Mouse (Mus musculus) T-helper 2 cell (primary cell): ENCODE measurements around the gene Mfsd2a.

Experiments
- in situ Hi-C: fragments of 300-600 bp; cut with MboI, MseI; formaldehyde crosslinking; loops from one replicate; pipeline ENCODE4 v1.15.1; 2025; ENCODE audit warnings: high pct_unique_total_duplicates

Mfsd2a gene

DNA sequence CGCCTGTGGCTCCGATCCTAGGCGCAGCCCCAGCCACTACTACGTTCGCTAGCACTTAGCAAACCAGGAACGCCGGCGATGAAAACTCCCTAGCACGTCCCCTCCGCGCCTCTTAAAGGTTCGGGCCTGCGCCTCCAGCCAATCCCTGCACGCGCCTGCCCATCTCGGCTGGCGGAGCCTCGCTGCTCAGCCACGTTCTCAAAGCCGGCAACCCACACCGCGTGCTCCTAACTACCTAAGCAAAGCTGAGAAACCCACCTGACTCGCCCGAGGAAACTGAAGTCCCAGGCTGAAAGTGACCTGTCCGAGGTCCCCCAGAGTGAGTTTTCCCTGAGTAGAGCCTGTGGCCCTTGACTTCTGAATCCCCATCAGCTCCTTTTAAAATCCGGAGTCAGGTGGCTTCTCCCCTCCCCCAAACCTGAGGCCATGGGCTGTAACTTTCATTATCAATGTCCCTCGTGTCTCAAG, at the start of gene Mfsd2a:
Mfsd2a (minus strand) TSS at position 89 of the 468 bp plus-strand sequence.
- in situ Hi-C loops = no loop called here

DNA sequence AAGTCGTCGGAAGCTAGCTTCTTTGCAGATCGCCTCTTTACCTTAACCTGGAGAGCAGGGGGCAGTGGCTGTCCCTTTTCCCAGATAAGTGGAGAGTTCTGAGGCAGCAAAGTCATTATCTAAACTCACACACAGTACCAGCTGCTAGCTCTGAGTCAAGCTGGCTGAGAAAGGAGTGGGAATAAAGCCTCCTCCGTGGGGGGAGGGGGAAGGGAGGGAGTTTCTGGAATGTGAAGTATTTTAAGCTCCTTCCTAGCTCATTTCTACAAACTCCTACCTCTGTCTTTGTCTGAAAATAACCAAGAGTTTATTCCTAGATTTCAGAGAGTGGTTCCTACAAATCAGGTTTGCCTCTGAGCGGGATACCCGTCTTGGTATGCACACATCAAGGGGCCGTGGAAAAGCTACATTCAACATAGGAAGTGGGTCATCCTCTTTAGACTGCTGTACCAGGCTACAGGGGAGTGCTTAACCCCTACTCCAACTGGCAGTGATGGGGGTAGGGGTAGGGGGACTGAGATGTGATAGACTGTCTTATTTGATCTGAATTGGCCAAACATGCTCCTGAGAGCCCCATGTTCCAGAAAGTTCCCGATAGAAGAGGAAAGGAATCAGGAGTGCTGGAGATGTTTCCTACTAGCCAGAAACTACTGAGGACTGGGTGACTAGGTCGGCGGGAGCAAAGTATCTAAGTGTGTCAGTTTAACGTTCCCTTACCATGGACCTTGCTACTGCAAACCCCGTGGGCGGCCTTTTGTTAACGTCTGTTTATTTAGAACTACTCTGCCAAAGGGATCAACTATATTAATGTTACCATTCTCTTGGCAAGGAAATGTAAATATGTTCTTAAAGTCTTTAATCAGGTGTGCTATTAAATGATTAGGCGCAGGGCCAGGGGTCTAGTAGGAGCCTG, 44.3 kb upstream of the Mfsd2a start:
- in situ Hi-C loops = no loop called here

DNA sequence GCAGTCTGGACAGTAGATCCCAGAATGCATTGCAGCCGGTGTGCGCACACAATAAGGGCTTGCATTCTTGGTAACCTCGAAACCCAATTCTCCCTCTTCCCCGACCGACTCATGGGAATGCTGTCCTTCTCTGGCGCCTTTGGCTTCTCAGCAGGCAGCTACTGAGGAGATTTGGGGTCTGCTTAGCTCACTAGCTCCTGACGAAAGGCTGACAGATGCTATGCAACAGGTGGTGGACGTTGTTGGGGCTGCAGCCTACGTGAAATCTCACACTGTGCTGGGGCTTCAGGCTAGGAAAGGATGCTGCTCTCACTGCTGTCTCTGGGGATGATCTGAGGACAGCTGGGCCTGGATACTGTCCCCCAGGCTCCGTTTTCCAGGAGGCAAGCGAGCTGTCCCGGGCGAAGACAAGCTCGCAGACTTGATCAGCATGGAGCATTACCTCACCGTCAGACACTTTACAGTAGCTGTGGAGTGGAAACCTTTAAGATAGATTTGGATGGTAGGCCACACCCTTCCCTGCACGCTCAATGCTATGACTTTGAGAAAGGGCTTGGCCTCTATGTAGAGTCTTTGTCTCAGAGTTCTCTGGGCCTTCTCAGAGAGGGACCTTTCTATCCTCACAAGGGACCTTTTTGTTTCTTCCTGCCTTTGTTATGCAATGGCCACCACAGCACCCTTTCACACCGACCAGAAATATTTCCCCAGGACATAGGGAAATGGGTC, 39.8 kb upstream of the Mfsd2a start:
- in situ Hi-C loops = loop anchor here (5.0 kb wide), 1 partner anchor 82 kb away; no protein-coding TSS in a partner anchor

DNA sequence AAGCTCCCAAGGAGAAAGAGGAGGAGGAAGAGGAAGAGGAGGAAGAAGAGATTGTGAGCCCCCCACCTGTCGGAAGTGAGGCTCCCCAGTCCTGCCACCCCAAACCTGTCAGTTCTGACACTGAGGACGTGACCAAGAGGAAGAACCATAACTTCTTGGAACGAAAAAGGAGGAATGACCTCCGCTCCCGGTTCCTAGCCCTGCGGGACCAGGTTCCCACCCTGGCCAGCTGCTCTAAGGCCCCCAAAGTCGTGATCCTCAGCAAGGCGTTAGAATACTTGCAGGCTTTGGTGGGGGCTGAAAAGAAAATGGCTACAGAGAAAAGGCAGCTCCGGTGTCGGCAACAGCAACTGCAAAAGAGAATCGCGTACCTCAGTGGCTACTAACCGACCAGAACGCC, 39.1 kb upstream of the Mfsd2a start:
- in situ Hi-C loops = loop anchor here (5.0 kb wide), 1 partner anchor 82 kb away; no protein-coding TSS in a partner anchor

DNA sequence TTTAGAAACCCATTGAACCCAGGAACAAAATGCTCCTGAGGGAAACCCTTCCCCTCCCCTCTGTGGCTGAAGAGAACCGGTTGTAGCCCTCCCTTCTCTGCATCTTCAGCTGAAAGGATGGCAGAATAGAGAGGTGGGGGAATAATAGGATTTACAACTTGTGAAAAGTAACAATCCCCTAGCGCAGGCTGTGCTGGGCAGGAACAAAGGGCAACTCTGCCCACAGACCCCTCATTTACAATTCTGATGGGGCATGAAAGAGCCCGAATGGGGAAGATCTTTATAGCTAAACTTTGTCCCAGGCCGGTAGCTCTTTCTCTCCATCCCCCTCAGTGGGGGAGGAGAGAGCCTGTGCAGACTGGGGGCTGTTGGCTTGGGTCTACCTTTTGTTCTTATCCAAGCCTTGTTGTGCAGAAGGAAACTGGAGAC, 38.3 kb upstream of the Mfsd2a start:
- in situ Hi-C loops = no loop called here

GRCm38 (mm10) chr4:122998537-122999262, 37.7 kb upstream of the Mfsd2a start:
- in situ Hi-C loops = no loop called here

DNA sequence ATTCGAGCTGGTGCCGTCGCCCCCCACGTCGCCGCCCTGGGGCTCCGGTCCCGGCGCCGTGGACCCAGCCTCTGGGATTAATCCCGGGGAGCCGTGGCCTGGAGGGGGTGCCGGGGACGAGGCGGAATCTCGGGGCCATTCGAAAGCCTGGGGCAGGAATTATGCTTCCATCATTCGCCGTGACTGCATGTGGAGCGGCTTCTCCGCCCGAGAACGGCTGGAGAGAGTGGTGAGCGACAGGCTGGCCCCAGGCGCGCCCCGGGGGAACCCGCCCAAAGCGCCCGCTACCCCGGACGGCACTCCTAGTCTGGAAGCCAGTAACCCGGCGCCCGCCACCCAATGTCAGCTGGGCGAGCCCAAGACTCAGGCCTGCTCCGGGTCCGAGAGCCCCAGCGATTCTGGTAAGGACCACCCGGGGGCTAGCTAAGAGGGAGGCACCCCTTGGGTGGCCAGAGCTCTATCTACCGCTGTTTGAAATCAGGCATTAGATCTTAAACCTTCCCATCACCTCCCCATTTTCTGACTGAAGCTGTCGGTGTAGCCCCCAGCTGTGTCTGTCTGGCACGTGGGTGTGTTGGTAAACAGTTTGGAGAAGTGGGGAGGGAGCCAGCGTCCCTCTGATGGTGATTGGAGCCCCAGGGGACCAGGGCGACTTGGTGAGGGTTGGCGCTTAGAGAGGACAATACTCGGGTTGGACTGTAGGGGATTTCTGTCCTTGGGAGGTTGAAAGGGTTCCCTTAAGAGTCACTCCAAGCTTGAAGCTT, 35.8 kb upstream of the Mfsd2a start:
- in situ Hi-C loops = no loop called here

GRCm38 (mm10) chr4:122996221-122996617, 35.2 kb upstream of the Mfsd2a start:
- in situ Hi-C loops = no loop called here

GRCm38 (mm10) chr4:122995404-122996220, 34.6 kb upstream of the Mfsd2a start, which contains the start of gene Mycl:
Gene Mycl, plus strand, starts transcription at chr4:122995652.
- in situ Hi-C loops = no loop called here

GRCm38 (mm10) chr4:122992276-122992675, 31.3 kb upstream of the Mfsd2a start:
- in situ Hi-C loops = no loop called here

- in situ Hi-C loops = no loop called here
Measured at GRCm38 (mm10) chr4:122991177-122991576, 30.2 kb upstream of the Mfsd2a start.

GRCm38 (mm10) chr4:122988004-122988403, 27.0 kb upstream of the Mfsd2a start:
- in situ Hi-C loops = loop anchor here (5.0 kb wide), 1 partner anchor 86 kb away; no protein-coding TSS in a partner anchor

- in situ Hi-C loops = loop anchor here (5.0 kb wide), 1 partner anchor 85 kb away; no protein-coding TSS in a partner anchor
Measured at GRCm38 (mm10) chr4:122987421-122987820, 26.4 kb upstream of the Mfsd2a start.

GRCm38 (mm10) chr4:122985110-122985509, 24.1 kb upstream of the Mfsd2a start:
- in situ Hi-C loops = loop anchor here (5.0 kb wide), 1 partner anchor 83 kb away; no protein-coding TSS in a partner anchor

DNA sequence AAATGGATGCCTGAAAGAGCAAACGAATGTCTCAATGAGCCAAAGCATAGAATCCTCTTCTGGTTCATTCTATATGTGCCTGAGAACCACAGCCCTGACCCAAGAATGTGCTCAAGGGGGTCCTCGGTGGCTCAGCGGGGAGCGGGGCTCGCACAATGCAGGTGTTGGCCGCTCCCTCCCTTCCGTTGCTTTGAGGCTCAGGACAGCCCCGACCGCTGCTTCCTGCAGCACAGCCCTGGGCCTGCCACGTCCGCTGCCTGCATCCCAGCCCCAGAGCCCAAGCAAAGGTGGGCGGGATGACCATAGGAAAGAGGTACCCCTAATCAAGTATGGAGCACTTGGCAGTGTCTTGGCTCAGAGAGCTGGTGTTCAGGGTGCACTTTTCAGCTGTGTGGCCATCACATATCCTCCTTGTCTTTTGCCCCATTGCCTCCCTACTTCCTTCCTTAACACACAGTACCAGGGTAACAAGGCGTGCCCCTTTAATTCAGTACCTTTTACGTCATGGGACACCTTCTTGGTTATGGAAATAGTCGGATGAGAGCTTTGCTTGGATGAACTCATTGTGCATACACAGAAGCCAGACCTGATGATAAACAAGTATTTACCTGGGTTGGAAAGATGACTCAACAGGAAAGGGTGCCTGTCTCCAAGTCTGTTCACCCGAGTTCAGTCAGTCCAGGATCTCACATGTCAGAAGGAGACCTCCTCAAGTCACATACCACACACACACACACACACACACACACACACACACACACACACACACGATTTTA, 22.7 kb upstream of the Mfsd2a start:
- in situ Hi-C loops = no loop called here

DNA sequence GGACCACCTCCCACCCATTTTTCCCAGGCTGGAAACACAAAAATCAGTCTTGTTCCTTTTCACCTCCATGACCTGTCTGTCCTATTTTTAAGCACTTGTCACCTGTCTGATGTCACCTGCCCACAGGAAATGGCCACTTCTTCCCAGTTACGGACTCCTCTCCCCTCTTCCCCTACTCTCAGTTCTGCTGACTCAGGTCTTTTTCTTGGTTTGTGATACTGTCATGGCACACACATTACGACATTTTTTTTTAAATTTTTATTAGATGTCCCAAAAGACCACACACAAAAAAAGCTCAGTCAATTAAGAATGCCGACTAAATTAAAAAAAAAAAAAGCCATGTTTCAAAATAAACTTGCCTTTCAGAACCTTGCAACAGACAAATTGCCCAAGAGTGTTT, 21.5 kb upstream of the Mfsd2a start:
- in situ Hi-C loops = no loop called here

GRCm38 (mm10) chr4:122981930-122982329, 20.9 kb upstream of the Mfsd2a start:
- in situ Hi-C loops = no loop called here

- in situ Hi-C loops = no loop called here
Measured at GRCm38 (mm10) chr4:122981238-122981637, 20.2 kb upstream of the Mfsd2a start.

GRCm38 (mm10) chr4:122980684-122981083, 19.7 kb upstream of the Mfsd2a start:
- in situ Hi-C loops = no loop called here
